Mouse (Mus musculus) liver, postnatal 0 days (tissue): Measurements from ENCODE around the gene Adora1.

Experiments used
- CTCF ChIP-seq: sonication (generic); IDR thresholded peaks from 2 replicates; pipeline ENCODE4 v1.5.1; 2016; ENCODE audit warnings: antibody characterized with exemption, low read depth
- EP300 ChIP-seq: IDR thresholded peaks from 2 replicates; pipeline ENCODE4 v1.6.1; 2016; ENCODE audit warnings: antibody characterized with exemption, low read depth, mild to moderate bottlenecking

GRCm38 (mm10) chr1:134173081-134173480 is 62.1 kb downstream of the Adora1 start:
- TF ChIP-seq EP300 = no peak
- TF ChIP-seq CTCF = no peak
